Mouse (Mus musculus) kidney, adult 2 months (tissue): Measurements from ENCODE around the gene Htr3a. TPM values are rescaled to one million over a fixed set of nuclear protein-coding genes. Genes with fewer than 3 reads are reported as not detected.

Experiments used
- DNase-seq: peaks from one replicate; pipeline ENCODE4 v3.0.0; 2021
- H3K27ac ChIP-seq: fragments of 200-500 bp; 2 replicates; pipeline ENCODE4 v1.5.1; 2012; ENCODE audit warnings: low read depth, low read length, control low read depth, inconsistent platforms; ENCODE audit not compliant: insufficient read depth
- H3K27me3 ChIP-seq: fragments of 200-500 bp; replicated peaks from 2 replicates; pipeline ENCODE4 v1.6.1; 2012; ENCODE audit warnings: mild to moderate bottlenecking, moderate library complexity, low read length, inconsistent platforms; ENCODE audit not compliant: control insufficient read depth, insufficient read depth
- H3K36me3 ChIP-seq: fragments of 200-500 bp; 2 replicates; pipeline ENCODE4 v1.6.1; 2012; ENCODE audit warnings: mild to moderate bottlenecking, moderate library complexity, low read length, inconsistent platforms; ENCODE audit not compliant: control insufficient read depth, insufficient read depth
- H3K4me1 ChIP-seq: fragments of 200-500 bp; 2 replicates; pipeline ENCODE4 v1.6.1; 2011; ENCODE audit warnings: low read length; ENCODE audit not compliant: control insufficient read depth, insufficient read depth
- H3K4me3 ChIP-seq: fragments of 200-500 bp; 2 replicates; pipeline ENCODE4 v1.5.1; 2011; ENCODE audit warnings: mild to moderate bottlenecking, low read depth, low read length, control low read depth; ENCODE audit not compliant: insufficient read depth
- CTCF ChIP-seq: fragments of 200-500 bp; conservative IDR thresholded peaks from 2 replicates; pipeline ENCODE4 v1.5.1; 2011; ENCODE audit warnings: low read depth, mild to moderate bottlenecking, control low read depth, low read length, moderate library complexity, mixed read lengths; ENCODE audit not compliant: insufficient read depth, insufficient read length
- POLR2A ChIP-seq: fragments of 200-500 bp; IDR thresholded peaks from one replicate; pipeline ENCODE4 v1.6.1; 2011; ENCODE audit warnings: low read depth, low read length, control low read depth
- whole genome bisulfite sequencing: fragments of 180-500 bp; shearing (Covaris S2); methylation state at CpG from one replicate; pipeline ENCODE4 v1.1.7; 2018; 5-methylcytosine and 5-hydroxymethylcytosine counted together
- polyA plus RNA-seq: library from polyadenylated mRNA; depleted of rRNA; stranded (reverse); fragments of >200 nt; gene quantifications from 2 replicates; pipeline ENCODE4 v1.2.3, GENCODE M21; 2012

Htr3a gene
- polyA plus RNA-seq, 1 experiment, result 2.5 TPM

DNA sequence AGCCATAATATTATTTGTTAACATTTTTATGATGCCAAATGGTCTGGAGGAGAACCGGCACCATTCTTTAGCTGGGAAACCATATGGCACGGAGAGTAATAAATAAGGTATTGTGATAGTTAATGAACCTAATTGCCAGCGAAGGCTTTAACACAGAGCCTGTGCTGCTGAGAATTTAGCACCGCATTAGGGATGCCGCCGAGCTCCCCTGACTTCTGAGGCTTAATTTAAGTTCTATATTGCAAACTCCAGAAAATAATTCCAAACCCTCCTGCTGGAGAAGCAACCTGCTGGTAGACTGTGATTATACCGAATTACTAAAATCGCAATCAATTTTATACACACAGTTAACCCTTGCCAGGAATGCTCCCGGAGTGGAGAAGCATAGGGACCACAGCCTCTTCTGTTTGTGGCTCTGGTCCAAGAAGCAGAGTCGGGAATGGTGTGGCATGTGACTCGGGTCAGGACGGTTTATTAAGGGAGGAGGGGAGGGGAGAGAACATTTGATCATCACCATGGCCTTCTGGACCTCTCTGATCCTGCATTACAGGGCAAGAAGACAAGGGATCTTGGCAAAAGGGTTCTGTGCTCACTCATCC is 44.3 kb downstream of the Htr3a start:
- H3K4me1 ChIP-seq, result no peaks in the 10 kb centered on the region
- no peak overlapping the region for H3K27ac ChIP-seq
- no peak overlapping the region for H3K4me3 ChIP-seq
- H3K36me3 ChIP-seq, result no peaks in the 10 kb centered on the region
- WGBS, result 38% methylated on average over 12 of the region's 12 CpGs
- no peak for DNase-seq
- H3K27me3 ChIP-seq, result no peaks in the 10 kb centered on the region
- no peak for TF ChIP-seq POLR2A
- no peak for TF ChIP-seq CTCF

DNA sequence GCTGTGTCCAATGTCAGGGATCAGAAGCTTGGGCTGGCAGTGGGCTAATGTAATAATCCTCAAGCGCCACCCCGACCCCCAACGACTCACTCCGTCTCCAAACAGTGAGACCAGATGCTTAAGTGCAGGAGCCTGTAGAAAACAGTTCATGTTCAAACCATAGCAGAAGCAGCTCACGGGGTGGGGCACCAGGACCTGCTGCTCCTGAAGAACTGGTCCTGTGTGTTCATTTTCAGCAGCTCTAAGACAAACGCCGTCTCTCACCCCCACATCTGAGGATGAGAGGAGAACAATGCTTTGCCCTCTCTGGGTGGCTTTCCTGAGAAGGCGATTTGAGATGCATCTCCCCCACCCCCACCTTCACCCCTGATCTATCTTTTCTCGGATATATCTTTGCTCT is 45.7 kb downstream of the Htr3a start:
- no peak overlapping the region for H3K4me3 ChIP-seq
- WGBS, result 52% methylated on average over 9 of the region's 9 CpGs

DNA sequence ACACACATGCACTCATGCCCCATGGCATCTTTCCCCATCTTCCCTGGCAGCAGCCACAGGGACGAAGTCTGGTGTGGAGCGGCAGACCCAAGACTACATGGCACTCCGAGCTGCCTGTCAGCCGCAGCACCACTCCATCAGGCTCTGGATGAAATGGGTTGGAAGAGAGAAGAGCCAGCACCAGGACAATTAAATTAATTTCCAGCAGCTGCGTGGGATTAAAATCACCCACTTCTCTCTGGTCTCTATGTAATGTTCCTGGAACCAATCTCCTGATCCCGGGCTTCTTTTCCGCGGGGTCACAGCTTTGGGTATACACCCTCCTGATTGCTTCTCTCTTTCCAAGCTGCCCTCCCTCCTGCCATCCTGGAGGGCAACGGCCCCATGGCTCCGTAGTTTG is 49.4 kb downstream of the Htr3a start:
- H3K4me3 ChIP-seq, result no peak overlapping the region
- H3K27ac ChIP-seq, result no peak overlapping the region
- TF ChIP-seq CTCF (no peak), POLR2A (no peak)
- H3K36me3 ChIP-seq, result no peaks in the 10 kb centered on the region
- H3K27me3 ChIP-seq, result no peaks in the 10 kb centered on the region
- 83% methylated on average over 10 of the region's 10 CpGs for WGBS
- H3K4me1 ChIP-seq, result no peaks in the 10 kb centered on the region
- DNase-seq, result no peak

More for the DNA sequence above, 45.7 kb downstream of the Htr3a start:
- no peak for DNase-seq
- Histone ChIP-seq H3K27ac (no peak overlapping the region), H3K27me3 (no peaks in the 10 kb centered on the region), H3K4me1 (no peaks in the 10 kb centered on the region), H3K36me3 (no peaks in the 10 kb centered on the region)
- TF ChIP-seq POLR2A (no peak), CTCF (no peak)

DNA sequence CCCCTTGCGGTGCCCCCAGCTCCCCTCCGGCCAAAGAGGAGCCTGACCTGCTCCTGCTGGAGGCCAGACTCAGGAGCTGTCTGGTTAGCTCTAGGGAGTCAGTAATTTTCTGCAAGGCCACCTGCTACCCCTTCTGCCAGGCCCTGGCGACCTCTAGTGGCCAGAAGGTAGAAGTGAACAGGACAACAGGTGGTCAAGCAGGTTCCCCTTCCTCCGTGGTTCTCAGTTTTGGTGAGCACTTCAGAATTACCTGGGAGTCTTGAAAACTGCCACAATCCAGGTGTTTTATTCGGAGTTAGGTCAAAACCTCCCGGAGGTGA is 50.4 kb downstream of the Htr3a start:
- peak; percentile 95 for TF ChIP-seq CTCF
- TF ChIP-seq POLR2A, result no peak
- Histone ChIP-seq H3K36me3 (no peaks in the 10 kb centered on the region), H3K4me3 (no peak overlapping the region), H3K27ac (no peak overlapping the region), H3K27me3 (no peaks in the 10 kb centered on the region), H3K4me1 (no peaks in the 10 kb centered on the region)
- 2% methylated on average over 6 of the region's 6 CpGs for whole genome bisulfite sequencing
- peak; percentile 81 for DNase-seq

DNA sequence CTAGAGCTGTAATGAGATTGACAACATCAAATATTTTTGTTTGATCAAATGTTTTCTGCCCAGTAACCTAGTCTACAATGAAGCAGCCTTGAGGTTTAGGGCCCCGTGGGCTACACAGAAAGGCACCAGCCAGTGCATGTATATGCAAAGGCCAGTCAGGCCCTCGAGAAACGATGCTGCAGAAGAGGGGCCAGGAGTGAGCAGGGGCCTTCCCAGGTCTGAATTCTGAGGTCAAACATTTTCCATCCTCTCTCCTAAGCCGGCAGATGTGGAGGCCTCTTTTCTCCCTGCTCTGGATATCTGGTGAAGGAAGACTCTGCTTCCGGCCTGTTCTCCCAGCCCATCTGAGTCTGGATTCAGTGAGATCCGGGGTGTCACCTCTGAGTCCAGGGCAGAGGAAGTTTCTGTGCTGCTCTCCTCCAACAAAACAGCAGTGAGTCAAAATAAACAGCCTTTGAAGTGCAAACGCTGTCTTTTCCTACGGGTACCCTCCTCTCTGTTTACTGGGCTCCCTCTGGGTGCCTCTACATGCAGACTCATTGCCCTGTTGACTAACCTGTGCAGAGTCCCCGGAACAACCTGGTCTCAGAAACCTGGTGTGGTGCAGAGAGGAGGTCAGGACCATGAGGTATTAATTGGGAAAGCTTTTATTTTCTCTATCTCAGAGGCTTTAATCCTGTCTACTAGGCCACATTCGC is 50.9 kb downstream of the Htr3a start:
- DNase-seq, result no peak
- 53% methylated on average over 10 of the region's 10 CpGs for WGBS
- H3K27me3 ChIP-seq, result 0 out of 2 replicates have a peak, but pooled peaks cover 1% of the 10 kb centered on the region
- TF ChIP-seq POLR2A (no peak), CTCF (no peak)
- H3K27ac ChIP-seq, result no peak overlapping the region
- no peak overlapping the region for H3K4me3 ChIP-seq
- no peaks in the 10 kb centered on the region for H3K4me1 ChIP-seq
- no peaks in the 10 kb centered on the region for H3K36me3 ChIP-seq

DNA sequence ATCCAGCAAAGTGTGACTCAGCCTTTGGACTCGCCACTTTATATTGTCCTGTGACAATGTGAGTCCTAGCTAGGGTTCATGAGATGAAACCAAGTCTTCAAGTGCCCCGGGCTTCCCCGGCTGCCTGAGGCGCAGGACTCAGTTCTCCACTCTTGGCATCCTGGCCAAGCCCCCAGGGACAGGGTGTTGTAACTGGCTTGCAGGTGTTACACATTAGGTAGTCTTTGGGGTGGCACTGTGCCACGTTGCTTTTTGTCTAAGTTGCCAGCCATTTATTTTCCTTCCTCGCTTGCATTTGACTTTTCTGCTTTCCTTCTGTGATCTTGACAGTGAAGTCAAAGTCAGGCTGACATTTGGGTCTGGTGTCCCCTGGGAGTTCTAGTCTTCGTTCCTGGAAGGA is 53.0 kb downstream of the Htr3a start:
- WGBS, result 76% methylated on average over 7 of the region's 7 CpGs

DNA sequence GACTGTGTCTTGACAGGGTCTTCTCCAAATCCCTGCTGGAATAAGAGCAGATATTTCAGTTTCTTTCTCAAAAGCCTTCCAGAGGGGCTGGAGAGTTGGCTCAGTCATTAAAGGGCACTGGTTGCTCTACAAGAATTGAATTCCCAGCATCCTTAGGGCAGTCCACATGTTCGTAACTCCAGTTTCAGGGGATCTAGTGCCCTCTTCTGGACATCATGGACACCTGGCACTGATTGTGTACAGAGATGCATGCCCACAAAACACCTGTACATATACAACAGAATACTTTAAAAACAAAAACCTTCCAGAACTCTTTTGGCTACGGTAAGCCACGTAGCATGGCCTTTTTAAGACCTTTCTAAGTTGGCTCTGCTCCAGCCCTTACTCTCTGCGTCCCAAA is 54.7 kb downstream of the Htr3a start:
- Histone ChIP-seq H3K27me3 (0 out of 2 replicates have a peak, but pooled peaks cover 1% of the 10 kb centered on the region), H3K4me3 (no peak overlapping the region), H3K36me3 (no peaks in the 10 kb centered on the region), H3K4me1 (no peaks in the 10 kb centered on the region), H3K27ac (no peak overlapping the region)
- DNase-seq, result no peak
- WGBS, result 82% methylated on average over 4 of the region's 4 CpGs
- TF ChIP-seq POLR2A (no peak), CTCF (peak; percentile 56)

More for the DNA sequence above, 53.0 kb downstream of the Htr3a start:
- no peak overlapping the region for H3K4me3 ChIP-seq
- no peaks in the 10 kb centered on the region for H3K36me3 ChIP-seq
- DNase-seq, result no peak
- no peaks in the 10 kb centered on the region for H3K4me1 ChIP-seq
- no peak for TF ChIP-seq POLR2A
- TF ChIP-seq CTCF, result no peak
- H3K27me3 ChIP-seq, result 0 out of 2 replicates have a peak, but pooled peaks cover 1% of the 10 kb centered on the region
- H3K27ac ChIP-seq, result no peak overlapping the region
